Mouse (Mus musculus) liver, adult (tissue): Measurements from ENCODE around the gene D330020A13Rik.

Experiments
- GATA4 ChIP-seq: IDR thresholded peaks from 2 replicates; pipeline ENCODE4 v1.6.1; 2014; ENCODE audit warnings: mild to moderate bottlenecking, low read length; ENCODE audit not compliant: insufficient replicate concordance

D330020A13Rik gene

DNA sequence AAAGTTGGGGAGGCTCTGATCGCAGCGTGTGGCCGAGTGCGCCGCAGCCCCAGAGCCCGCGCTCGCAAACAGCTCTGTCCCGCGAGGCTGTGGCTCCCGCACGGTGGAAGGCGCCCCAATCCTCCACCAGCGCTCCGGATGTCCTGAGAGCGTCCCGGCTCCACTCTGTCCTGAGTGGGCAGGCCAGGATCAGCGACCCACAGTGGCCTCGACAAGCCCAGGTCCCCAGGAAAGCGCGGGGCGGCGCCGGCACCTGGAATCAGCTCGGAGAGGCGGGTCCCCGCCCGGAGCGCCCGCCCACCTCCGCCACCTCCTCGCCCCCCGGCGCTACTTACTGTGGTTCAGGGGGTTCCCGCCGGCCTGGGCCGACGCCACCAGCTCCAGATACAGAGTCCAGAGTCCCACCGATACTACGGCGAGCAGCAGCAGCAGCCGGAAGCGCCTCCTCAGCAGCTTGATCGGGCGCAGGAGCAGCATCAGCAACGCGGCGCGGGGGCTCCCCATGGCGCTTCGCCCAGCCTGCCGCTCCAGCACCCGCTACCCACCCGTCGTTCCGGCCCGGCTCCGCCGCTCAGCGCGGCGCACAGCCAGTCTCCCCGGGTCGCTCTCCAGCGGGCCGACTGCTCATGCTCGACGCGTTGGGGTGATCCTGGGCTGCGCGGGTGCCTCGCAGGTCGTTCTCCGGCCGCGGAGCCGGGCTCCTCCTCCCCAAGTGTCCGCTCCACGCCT lies at the start of gene D330020A13Rik, which contains the start of gene B4galnt3:
Gene D330020A13Rik (plus strand): TSS at position 309 of the 729 bp plus-strand sequence.
Gene B4galnt3 (minus strand): TSS at position 504 of the 729 bp plus-strand sequence.
- no peak for TF ChIP-seq GATA4

DNA sequence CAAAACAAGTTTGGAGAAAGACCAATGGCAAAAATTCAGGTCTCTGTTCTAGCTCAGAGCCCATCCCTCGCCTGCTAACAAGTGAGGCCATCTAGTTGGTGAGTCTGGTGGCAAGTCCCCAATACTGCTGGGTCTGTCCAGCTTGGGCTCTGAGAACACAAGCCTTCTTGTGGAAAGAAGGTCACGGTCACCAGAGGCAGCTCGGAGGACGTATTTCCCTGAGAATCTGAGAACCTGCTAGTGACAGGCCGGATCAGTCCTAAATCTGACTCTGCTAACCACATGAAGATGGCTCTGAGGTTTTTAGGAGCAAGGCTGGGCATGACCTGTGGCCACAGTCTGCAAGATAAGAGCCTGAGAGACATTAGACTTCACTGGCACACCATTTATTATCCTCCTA lies 47.5 kb upstream of the D330020A13Rik start:
- TF ChIP-seq GATA4: no peak

DNA sequence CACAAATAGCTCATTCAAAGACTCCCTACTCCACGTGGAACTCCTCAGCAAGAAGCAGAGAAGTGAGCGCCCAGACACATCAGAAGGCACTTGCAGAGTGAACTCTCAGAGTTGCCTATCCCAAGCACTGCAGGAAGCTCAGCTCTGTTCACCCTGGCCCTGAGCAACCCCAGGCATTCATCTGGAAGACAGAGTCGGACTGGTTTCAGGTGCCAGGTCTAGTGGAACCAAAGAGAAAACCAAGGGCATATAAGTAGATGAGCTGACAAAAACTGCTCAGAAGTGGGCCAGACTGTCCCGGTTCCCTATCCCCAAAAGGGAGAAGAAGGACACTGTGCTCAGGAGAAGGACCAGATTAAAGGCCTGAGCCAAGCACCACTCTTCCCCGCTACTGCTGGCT lies 44.3 kb upstream of the D330020A13Rik start:
- TF ChIP-seq GATA4: no peak

DNA sequence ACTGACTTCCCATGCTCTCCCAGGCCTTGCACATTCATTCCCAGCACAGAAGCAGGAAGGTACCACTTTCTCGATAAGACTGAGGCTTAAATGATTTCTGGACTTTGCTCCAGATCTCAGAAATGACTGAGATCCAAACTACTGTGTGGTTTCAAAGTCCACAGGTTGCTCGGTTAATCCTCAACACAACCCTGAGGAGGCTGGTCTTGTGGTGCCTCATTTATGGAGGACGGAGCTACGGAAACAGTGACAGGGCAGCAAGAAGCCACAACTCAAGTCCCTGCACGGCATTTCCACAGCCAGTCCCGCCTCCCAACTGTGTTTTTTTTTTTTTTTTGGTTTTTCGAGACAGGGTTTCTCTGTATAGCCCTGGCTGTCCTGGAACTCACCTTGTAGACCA lies 43.2 kb upstream of the D330020A13Rik start:
- TF ChIP-seq GATA4: no peak

DNA sequence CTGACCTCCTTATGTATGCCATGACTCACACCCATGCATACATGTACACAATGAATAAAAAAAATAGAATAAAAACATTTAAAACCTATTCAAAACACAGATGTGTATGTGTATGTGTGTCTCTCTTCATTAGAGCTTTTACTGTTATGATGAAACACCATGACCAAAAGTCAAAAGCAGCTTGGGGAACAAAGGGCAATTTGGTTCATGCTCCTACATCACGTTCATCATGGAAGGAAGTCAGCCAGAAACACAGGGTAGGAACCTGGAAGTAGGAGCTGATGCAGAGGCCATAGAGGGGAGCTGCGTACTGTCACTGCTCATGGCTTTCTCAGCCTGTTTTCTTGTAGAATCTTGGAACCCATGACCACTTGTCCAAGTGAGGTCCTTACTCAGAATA lies 41.4 kb upstream of the D330020A13Rik start:
- TF ChIP-seq GATA4: no peak

DNA sequence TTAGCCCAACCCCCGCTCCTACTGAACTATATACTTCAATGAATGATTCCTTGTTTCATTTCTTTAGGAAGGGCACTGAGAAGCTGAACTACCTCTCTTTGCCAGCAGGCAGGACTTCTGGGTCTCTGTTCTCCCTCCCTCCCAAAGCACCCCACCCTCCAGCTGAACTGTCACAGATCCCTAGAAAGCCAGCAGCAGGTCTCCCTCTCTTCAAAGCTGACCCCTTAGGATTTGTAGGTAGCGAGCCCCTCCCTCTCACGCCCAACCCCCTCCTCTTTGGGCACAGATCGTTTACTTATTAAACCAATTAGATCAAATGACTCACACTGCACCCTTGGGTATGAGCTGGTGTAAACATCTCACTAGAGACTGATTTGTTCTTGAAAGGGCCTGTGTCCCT lies 39.5 kb upstream of the D330020A13Rik start:
- TF ChIP-seq GATA4: no peak

DNA sequence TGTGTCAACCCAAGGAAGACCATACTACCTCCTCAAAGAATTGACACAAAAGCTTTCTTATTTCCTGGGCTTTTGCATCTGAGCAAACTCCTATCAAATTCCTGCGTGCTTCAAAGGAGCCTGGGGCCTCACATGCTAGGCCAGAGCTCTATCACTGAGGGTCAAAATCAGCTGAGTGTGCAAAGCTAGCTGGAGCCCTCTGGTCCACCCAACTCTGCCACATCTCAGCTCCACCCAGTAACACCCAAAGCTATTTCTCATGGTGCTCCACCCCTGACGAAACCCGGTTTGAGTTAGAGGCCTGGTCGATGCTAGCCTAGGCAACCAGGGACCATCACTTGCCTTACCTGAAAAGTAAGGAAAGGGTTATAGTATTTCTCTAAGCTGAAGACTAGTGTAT lies 39.0 kb upstream of the D330020A13Rik start:
- TF ChIP-seq GATA4: no peak

DNA sequence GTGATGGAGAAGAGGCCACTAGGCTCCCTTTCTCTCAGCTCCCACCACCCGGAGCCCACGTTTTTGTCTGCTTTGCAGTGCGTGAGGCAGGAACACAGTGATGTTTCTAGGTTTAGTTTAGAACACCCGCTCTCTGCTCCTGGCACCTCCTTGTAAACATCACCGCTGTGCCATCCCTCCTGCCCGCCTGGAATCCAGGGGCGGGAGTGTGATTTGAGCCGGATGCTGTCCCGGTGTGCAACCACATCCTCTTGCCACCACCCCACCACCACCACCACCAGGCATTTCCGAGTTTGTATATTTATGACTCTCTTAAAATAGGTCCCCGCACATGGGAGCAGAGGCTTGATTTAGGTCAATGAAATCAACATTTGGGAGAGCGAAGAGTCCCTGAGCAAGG lies 38.5 kb upstream of the D330020A13Rik start:
- TF ChIP-seq GATA4: no peak

DNA sequence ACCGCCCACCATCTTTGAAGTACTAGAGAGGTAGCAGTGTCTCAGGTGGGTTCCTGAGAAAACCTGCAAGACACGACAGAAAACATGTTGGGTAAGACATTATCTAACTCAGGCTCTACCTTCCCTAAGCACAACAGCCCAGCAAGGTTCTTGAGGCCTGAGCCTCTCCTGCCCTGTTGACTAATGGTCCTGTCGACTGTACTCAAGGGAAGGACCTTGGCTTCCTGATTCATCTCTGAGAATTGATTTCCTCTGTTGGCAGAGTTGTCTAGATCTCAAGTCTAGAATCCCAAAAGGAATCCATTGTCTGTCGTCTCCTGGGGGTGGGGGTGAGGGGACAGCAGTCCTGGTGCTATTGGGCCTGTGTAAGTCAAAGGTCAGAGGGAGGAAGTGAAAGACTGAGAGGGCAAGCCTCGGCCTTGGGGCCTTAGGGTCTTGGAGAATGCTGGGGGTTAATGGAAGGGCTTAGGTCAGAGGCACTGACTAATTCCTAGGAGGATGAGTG lies 37.7 kb upstream of the D330020A13Rik start:
- no peak for TF ChIP-seq GATA4

DNA sequence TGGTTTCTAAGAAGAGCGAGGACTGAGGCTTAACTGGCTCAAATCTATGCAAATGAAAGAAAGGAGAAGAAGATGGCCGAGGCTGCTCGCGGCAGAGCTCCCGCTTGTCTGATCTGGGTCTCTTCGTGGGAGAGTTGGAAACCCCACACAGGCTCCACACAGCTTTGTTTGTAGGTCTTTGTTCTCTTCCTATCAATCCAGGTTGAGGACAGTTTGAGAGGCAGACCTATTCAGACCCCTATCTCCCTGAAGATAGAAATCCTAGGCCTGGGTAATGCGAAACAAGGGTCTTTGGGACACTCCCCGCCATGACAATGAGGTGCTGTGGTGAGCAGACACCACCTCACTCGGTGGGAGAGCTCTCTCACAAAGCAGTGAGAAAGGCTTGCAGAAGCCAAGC lies 34.7 kb upstream of the D330020A13Rik start:
- no peak for TF ChIP-seq GATA4

DNA sequence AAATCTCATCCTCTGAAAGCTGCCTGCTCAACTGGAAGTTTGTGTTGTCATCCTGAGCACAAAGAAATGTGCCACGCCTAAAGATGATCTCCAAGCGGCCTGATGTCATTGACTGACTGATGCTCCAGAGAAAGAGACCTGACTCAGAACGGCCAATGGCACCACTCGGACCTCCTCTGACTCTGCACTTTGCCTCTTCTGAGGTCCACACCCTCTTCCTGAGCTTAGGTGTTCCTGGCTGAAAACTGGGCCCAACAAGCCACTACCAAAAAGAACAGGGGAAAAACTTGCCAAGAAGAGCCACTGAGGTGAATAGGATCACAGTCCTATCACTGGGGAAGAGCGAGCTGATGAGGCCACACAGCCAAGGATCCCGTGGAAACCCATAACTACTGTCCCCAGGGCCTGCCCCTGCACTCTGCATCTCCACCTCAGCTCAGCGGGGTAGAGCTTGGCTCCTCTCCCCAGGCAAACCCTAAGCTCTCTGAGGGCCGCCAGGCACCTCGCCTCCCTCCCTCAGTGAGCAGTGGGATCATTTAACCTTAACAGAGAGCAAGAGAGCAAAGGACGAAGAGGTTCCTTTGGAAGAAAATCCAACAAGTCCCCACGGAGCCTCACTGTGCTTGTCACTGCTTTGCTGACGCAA lies 31.2 kb upstream of the D330020A13Rik start:
- no peak for TF ChIP-seq GATA4

DNA sequence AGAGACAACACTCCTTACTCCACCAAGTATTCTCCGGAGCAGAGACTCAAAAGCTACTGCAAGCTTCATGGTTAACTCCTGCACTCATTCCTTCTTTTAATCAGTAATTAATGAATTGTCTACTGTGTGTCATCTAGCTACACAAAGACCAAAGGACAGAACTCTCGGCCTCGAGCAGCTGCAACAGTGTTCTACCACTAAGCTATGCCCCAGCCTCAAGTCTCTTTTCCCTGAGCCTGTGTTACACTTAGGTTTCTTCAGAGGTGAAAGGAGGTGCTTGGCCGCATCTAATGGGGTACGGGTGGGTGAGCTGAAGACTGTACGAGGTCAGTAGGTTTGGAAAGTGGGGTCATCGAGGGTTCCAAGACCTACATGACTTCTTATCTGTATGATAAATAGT lies 30.6 kb upstream of the D330020A13Rik start:
- no peak for TF ChIP-seq GATA4

DNA sequence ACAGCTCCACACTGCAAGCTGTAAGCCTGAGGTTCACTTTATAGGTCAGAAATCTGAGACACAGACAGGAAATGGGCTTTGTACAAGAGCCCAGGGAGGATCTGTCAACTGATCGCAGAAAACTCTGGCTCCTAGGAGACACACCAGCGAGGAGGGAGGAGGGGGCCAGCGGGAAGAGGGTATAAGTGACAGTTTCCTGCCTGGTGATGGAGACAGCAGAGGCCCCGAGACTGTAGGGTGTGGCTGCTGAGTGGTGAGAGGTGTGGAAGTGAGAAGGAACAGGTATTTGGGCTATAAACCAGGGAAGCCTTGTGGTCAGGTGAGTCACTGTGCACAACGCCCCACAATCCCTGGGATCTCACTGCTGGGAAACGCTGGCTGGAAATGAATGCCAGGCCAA lies 30.0 kb upstream of the D330020A13Rik start:
- TF ChIP-seq GATA4: no peak

DNA sequence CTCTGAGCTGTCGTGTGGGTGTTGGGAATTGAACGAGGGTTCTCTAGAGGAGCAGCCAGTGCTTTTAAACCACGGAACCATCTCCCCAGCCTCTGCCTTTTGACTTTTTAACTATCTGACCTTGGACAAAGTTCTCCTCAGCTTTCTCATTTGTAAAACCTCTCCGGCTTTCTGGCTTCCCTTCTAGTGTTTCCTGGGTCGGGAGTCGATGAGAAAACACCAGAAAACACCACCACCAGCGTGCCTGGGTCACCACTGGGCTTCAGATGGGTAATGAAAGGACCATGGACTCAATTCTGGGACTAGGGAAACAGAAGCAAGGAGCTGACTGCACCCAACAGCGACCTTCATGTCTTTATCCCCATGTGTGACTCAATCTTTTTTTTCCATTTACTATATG lies 20.0 kb upstream of the D330020A13Rik start:
- no peak for TF ChIP-seq GATA4

DNA sequence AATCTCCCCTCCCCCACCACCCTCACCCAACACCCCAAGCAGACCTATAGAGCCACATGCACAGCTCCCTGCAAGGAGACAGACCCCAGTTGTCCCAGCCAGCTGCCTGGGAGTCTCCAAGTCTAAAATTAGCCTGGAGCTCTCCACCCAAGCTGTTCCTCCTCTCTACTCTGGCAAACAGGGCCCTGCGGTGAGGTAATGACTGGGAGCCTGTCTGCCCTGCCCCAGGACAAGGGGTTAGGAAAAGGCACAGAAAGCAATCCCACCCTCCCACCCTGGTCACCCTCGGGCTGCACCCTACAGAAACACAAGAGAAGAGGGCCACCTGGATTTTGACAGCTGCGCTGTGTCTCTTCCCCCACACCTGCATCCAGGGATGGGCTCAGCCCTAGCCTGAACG lies 19.3 kb upstream of the D330020A13Rik start:
- no peak for TF ChIP-seq GATA4

DNA sequence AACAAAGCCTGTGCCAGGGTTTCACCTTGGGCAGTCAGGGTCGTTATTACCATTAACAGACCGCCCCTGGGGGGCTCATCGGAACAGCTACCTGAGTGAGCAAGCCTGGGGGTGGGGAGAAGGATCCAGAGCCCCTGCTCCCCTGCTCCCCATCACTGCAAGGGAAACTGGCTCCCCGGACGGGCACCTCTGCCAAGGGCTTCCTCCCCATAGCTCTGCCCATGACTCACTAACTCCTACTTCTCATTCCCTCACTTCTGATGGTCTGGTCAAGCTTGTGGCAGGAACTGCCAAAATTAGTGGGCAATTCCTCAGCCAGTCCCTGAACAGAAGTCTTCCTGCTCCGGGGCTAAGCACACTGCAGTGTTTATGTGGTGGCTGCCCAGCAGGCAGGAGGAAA lies 18.9 kb upstream of the D330020A13Rik start:
- no peak for TF ChIP-seq GATA4

DNA sequence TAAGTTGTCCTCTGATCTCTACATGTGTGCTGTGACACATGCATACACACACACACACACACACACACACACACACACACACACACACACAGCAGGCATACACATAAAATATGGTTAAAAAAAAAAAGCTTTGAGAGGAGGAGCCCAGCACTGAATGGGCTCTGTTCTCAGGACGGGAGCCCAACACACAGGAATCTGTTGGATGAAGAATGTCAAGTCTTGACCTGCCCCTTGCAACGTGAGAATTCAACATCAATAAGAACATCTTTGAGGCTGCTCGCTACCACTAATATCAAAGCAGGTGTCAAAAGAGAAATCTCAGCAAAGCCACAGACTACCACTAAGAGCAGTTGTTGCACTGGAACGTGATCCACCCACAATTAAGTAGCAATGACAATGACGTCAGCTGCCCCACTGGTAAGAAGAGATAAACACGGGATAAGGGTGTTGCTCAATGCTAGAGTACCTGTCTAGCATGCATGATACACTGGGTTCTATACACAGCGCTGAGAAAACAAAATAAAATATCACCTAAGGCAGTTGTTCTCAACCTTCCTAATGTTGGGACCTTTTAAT lies 17.2 kb upstream of the D330020A13Rik start:
- TF ChIP-seq GATA4: no peak

DNA sequence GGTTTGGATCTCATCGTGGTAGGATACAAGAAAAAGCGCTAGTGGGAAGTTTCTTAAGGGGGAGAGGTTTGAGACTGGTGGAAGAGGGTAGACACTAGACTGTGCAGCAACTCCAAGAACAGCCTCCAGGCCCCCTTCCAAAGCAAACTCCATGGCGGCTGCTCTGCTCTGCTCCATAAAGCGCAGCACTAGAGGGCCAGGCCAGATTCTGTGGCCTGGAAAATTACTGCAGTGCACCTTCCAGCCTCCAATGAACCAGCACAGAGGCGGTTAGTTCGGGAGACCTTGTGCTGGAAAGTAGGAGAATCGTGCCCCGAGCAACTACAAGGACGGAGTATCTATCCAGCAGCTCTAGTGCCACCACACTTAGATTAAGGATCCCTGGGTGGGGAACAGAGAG lies 6.9 kb upstream of the D330020A13Rik start:
- no peak for TF ChIP-seq GATA4
